Mouse (Mus musculus): Measurements from ENCODE around the gene Knl1. TPM values are rescaled to one million over a fixed set of nuclear protein-coding genes. Genes with fewer than 3 reads are reported as not detected.

Knl1 gene
- polyA plus RNA-seq, 1 experiment from 2014 or later = 52.4 TPM

DNA sequence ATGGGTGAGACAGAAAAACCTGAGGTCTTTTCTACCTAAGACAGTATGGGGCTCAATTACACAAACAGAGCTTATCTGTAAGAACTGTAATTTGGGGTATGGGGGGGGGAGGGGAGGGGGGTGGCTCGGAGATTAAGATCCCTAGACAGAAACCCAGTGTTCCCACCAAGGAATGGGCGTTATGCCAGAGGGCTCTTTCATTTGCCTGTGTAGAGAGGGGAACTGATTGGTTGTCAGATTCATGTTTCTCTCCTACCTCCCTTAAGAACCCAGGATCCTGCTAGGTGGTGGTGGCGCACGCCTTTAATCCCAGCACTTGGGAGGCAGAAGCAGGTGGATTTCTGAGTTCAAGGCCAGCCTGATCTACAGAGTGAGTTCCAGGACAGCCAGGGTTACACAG is 27.4 kb upstream of the Knl1 start:
- no peak overlapping the region for H3K9ac ChIP-seq
- peaks cover 3% of the 10 kb centered on the region; the same call in 1 of the 2 replicates for H3K9me3 ChIP-seq (replicated peaks)
- no peak overlapping the region for H3K4me2 ChIP-seq
- H3K27me3 ChIP-seq = no peaks in the 10 kb centered on the region
- WGBS = 63% methylated on average over 4 of the region's 4 CpGs
- H3K36me3 ChIP-seq = peaks cover 47% of the 10 kb centered on the region
- H3K4me3 ChIP-seq (replicated peaks) = no peak overlapping the region
- H3K4me1 ChIP-seq = peaks cover 23% of the 10 kb centered on the region
- H3K27ac ChIP-seq = no peak overlapping the region
- no peak for ATAC-seq (replicated peaks; ENCODE audit: low FRiP score)

DNA sequence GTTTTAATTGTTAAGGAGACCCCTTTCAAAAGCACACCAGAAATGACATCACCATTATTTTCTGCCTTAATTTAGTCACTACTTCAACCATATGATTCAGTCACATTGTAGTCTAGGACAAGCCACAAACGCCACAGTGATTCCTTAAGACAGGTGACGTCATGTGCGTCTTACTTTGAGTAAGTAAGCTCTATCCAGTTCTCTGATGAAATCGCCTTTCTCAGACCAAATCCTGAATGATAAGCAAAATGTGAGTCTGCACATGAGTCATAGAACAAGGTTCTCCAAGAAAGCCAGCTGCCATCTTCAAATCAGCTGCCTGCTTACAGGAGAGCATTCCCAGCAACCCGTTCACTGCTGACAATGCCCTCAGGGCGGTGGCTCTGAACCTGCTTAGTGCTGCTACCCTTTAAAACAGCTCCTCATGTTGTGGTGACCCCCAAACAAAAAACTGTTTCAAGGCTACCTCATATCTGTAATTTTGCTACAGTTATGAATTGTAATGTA is 23.7 kb upstream of the Knl1 start:
- 95% methylated on average over 6 of the region's 6 CpGs for WGBS

DNA sequence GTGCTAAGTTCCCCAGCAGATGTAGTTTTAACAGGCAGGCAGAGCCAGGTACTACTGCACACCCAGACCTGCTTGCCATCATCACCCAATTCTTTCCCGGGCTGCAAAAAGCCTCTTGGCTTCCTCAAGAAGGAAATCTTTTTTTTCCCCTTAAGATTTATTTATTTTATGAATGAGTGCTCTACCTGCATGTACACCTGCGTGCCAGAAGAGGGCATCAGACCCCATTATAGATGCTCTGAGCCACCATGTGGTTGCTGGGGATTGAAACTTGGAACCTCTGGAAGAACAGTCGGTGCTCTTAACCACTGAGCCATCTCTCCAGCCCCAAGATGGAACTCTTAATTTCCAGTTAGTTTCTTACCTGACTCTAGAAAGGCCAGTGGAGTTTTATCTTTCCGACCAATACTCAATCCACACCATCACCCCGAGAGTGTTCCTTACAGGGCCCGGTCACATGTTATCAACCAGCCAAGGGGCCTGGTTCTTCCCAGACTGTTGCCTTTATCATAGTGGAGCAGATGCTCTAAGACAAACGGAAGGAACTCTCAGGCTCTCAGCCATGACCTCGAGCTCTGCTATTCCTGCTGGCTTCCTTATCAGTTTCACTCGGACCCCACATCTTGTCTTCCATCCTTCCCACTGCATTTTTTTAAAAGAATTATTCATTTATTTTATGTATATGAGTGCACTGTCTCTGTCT is 22.2 kb upstream of the Knl1 start:
- no peak overlapping the region for H3K4me2 ChIP-seq
- peak; percentile 64; the same call in 1 of the 2 replicates for ATAC-seq (replicated peaks; ENCODE audit: low FRiP score)
- H3K36me3 ChIP-seq = peaks cover 48% of the 10 kb centered on the region
- H3K4me3 ChIP-seq (replicated peaks) = no peak overlapping the region
- 74% methylated on average over 9 of the region's 9 CpGs for WGBS
- no peaks in the 10 kb centered on the region for H3K9me3 ChIP-seq (replicated peaks)
- H3K9ac ChIP-seq = no peak overlapping the region
- no peaks in the 10 kb centered on the region for H3K27me3 ChIP-seq
- no peak overlapping the region for H3K27ac ChIP-seq
- H3K4me1 ChIP-seq = peaks cover 14% of the 10 kb centered on the region

More for the DNA sequence above, 23.7 kb upstream of the Knl1 start:
- Histone ChIP-seq H3K4me2 (no peak overlapping the region), H3K36me3 (peaks cover 53% of the 10 kb centered on the region), H3K27ac (no peak overlapping the region), H3K9me3 (replicated peaks) (no peaks in the 10 kb centered on the region), H3K4me3 (replicated peaks) (no peak overlapping the region), H3K4me1 (peaks cover 15% of the 10 kb centered on the region), H3K9ac (no peak overlapping the region), H3K27me3 (no peaks in the 10 kb centered on the region)
- ATAC-seq (replicated peaks; ENCODE audit: low FRiP score) = no peak

DNA sequence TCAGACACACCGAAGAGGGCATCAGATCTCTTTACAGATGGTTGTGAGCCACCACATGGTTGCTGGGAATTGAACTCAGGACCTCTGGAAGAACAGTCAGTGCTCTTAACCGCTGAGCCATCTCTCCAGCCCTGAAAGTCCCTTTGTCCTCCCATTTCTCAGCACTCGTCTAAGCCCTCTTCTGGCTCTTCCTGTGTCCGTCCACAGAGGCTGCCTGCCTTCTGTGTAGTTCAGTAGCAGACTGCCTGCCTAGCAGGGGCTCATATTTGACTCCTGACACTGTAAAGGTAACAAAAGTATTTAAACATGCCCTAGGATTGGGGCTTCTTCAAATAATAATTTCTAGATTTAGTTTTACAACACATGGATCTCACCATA is 21.7 kb upstream of the Knl1 start:
- Histone ChIP-seq H3K4me2 (no peak overlapping the region), H3K27me3 (no peaks in the 10 kb centered on the region), H3K9ac (no peak overlapping the region), H3K27ac (no peak overlapping the region), H3K36me3 (peaks cover 46% of the 10 kb centered on the region), H3K9me3 (replicated peaks) (no peaks in the 10 kb centered on the region), H3K4me1 (peaks cover 14% of the 10 kb centered on the region), H3K4me3 (replicated peaks) (no peak overlapping the region)
- WGBS = 90% methylated on average over 4 of the region's 4 CpGs
- no peak for ATAC-seq (replicated peaks; ENCODE audit: low FRiP score)

DNA sequence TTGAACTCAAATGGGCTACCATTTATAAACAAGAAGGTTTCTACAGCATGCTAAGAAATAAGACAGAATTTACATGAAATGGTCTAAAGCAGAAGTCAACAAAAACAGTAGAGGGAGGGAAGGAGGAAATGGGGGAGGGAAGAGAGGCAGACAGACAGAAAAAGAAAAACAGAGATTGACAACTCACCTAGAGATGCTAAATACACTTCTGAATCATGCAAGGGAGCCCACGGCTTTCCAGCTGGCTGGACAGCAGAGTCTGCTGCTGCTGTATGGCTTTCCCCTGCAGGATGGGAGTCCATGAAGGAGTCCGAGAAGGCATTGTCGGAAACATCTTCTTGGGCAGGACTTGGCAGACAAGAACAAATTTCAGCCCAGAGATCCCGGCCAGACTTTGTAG is 20.0 kb upstream of the Knl1 start:
- H3K4me2 ChIP-seq = no peak overlapping the region
- peaks cover 29% of the 10 kb centered on the region for H3K36me3 ChIP-seq
- no peak overlapping the region for H3K4me3 ChIP-seq (replicated peaks)
- ATAC-seq (replicated peaks; ENCODE audit: low FRiP score) = no peak
- H3K9ac ChIP-seq = no peak overlapping the region
- H3K9me3 ChIP-seq (replicated peaks) = no peaks in the 10 kb centered on the region
- WGBS = 94% methylated on average over 4 of the region's 4 CpGs
- H3K4me1 ChIP-seq = peaks cover 14% of the 10 kb centered on the region
- H3K27ac ChIP-seq = no peak overlapping the region
- H3K27me3 ChIP-seq = no peaks in the 10 kb centered on the region; the same call in 1 of the 2 replicates

DNA sequence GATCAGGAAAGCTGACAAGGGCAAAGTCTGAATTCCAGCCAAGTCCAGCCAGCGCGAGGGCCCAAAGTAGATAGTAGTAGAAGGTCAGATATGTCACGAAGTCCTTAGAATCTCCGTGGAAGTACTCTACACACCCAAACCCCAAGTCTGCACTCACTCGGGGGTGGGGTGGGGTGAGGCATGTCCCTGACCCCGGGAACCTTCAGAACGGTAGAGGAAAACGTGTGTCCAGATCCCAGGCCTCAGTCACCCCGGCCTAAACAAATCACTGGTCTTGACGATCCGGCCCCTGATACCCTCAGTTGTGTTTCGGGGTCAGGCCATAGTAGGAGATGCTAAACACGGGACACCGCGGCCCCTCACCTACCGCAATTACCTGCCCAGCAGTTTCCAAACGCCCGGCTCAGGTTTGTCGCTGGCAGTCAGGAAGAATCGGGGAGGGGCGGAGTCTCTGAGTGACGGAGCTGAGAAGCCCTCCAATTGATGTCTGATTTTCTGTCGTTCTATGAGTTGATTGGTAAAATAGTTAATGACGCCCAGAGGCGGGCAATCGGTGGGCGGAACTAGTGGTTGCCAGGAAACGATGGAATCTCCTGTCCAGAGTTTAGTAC is 17.9 kb upstream of the Knl1 start, which contains the start of gene Ccdc32:
TSS of gene Ccdc32 (minus strand) at position 453 of the 611 bp plus-strand sequence.
- Histone ChIP-seq H3K36me3 (peaks cover 17% of the 10 kb centered on the region), H3K9me3 (replicated peaks) (no peaks in the 10 kb centered on the region), H3K4me1 (peaks cover 14% of the 10 kb centered on the region), H3K27ac (no peak within 1 kb of the TSS), H3K9ac (peak within 1 kb of the TSS; percentile 62), H3K27me3 (no peaks in the 10 kb centered on the region; the same call in 1 of the 2 replicates), H3K4me2 (peak within 1 kb of the TSS; percentile 64), H3K4me3 (replicated peaks) (peak within 1 kb of the TSS; percentile 61)
- WGBS = 1% methylated on average over 28 of the region's 28 CpGs
- peak; percentile 95 for ATAC-seq (replicated peaks; ENCODE audit: low FRiP score)

DNA sequence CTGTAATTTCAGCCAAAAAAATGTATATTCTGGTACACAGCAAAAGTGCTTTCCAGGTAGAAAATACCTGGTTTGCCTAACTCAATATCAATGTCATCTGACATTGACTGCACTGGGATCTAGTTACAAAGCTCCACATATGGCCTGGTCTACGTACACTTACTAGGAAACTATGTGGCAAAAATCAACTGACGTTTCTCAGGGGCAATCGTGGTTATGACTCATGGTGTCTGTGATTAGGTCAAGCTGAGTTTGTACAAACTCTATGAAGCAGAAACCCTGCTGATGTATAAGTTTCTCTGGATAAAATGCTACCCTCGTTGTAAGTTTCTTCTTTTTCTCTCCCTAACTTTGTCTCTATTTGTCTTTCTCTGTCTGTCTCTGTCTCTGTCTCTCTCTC is 14.7 kb upstream of the Knl1 start:
- no peak overlapping the region for H3K27ac ChIP-seq
- no peak overlapping the region for H3K9ac ChIP-seq
- no peak for ATAC-seq (replicated peaks; ENCODE audit: low FRiP score)
- H3K9me3 ChIP-seq (replicated peaks) = no peaks in the 10 kb centered on the region
- WGBS = 65% methylated on average over 4 of the region's 4 CpGs
- peaks cover 6% of the 10 kb centered on the region for H3K36me3 ChIP-seq
- H3K27me3 ChIP-seq = no peaks in the 10 kb centered on the region; the same call in 1 of the 2 replicates
- peaks cover 26% of the 10 kb centered on the region for H3K4me1 ChIP-seq
- no peak overlapping the region for H3K4me2 ChIP-seq
- no peak overlapping the region for H3K4me3 ChIP-seq (replicated peaks)

DNA sequence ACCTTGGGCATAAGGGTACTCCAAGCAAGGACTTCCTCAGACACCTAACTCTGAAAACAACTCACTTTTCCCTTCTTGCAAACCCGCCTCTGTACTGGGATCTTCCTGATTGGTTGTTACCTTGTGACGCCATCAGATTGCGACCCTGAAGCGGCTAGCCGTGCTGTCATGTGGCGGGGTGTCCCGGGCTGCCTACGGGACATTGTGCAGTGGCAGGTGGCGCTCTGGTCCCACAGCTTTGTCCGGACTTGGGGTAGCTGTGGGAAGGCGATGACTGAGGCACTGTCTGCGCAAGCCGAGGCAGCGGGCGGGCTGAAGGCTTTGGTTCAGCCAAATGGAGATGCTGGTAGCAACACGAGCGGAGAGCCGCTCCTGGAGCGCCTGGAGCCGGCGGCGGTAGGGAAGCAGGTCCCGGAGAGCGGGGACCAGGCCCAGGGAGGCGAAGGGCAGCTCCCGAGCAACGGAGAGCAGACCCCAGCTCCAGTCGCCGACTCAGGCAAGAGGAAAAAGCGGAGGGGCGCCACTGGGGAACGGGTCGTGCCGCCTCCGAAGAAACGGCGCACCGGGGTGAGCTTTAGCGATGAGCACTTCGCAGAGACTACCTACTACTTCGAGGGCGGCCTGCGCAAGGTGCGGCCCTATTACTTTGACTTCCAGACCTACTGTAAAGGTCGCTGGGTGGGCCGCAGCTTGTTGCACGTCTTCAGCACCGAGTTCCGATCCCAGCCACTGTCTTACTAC is 12.1 kb upstream of the Knl1 start, which contains the start of gene Rpusd2:
TSS of gene Rpusd2 (plus strand) at position 135 of the 741 bp plus-strand sequence.
- Histone ChIP-seq H3K4me1 (peaks cover 12% of the 10 kb centered on the region), H3K27me3 (no peaks in the 10 kb centered on the region; the same call in 1 of the 2 replicates), H3K9ac (peak within 1 kb of the TSS; percentile 86), H3K4me3 (replicated peaks) (peak within 1 kb of the TSS; percentile 98), H3K27ac (peak within 1 kb of the TSS; percentile 92), H3K4me2 (peak within 1 kb of the TSS; percentile 79), H3K9me3 (replicated peaks) (no peaks in the 10 kb centered on the region), H3K36me3 (peaks cover 29% of the 10 kb centered on the region)
- peak; percentile 98 for ATAC-seq (replicated peaks; ENCODE audit: low FRiP score)
- WGBS = under 1% methylated on average over 49 of the region's 49 CpGs

DNA sequence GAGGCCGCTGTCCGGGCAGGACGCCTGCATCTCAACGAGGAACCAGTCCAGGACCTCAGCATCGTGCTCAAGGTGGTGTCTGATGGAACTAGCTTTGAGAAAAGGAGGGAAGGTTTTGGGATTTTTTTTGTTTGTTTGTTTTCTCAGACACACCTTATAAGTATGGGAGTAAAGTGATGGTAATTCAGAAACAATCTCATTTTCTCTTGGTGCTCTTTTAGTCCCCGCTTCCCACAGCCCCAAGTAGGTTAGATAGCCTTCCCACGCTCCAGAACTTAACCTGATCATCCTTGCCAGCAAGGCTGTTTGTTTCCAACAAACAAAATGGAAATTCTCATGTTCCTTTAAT is 11.5 kb upstream of the Knl1 start:
- Histone ChIP-seq H3K4me2 (peak overlapping the region; percentile 79), H3K27me3 (no peaks in the 10 kb centered on the region; the same call in 1 of the 2 replicates), H3K4me3 (replicated peaks) (peak overlapping the region; percentile 98), H3K9me3 (replicated peaks) (no peaks in the 10 kb centered on the region), H3K9ac (peak overlapping the region; percentile 86), H3K4me1 (peaks cover 12% of the 10 kb centered on the region), H3K27ac (peak overlapping the region; percentile 92), H3K36me3 (peaks cover 29% of the 10 kb centered on the region)
- 9% methylated on average over 7 of the region's 7 CpGs for WGBS
- ATAC-seq (replicated peaks; ENCODE audit: low FRiP score) = no peak

DNA sequence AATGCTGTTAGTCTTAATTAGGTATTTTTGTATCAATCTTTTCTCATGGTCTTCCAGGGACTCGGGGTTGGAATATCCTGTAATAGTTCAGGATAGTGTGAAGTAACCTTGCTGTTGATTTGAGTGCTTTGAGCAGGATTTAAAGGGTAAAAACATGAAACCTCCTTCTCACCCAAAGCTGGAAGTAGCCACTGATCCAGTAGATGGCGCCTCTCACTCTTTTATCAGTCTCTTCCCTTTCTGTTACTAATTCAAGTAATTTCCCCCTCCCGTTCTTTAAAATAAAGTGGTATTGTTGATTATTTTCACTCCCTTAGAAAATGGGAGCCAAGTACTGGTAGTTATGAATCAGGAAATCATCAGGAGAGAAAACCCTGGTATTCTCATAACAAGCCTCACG is 6.0 kb upstream of the Knl1 start:
- ATAC-seq (replicated peaks; ENCODE audit: low FRiP score) = no peak
- H3K9me3 ChIP-seq (replicated peaks) = no peaks in the 10 kb centered on the region
- no peak overlapping the region for H3K9ac ChIP-seq
- no peak overlapping the region for H3K4me3 ChIP-seq (replicated peaks)
- peaks cover under 1% of the 10 kb centered on the region for H3K4me1 ChIP-seq
- H3K36me3 ChIP-seq = peaks cover 38% of the 10 kb centered on the region
- no peak overlapping the region for H3K4me2 ChIP-seq
- WGBS = 42% methylated on average over 4 of the region's 4 CpGs
- no peaks in the 10 kb centered on the region for H3K27me3 ChIP-seq
- no peak overlapping the region for H3K27ac ChIP-seq

DNA sequence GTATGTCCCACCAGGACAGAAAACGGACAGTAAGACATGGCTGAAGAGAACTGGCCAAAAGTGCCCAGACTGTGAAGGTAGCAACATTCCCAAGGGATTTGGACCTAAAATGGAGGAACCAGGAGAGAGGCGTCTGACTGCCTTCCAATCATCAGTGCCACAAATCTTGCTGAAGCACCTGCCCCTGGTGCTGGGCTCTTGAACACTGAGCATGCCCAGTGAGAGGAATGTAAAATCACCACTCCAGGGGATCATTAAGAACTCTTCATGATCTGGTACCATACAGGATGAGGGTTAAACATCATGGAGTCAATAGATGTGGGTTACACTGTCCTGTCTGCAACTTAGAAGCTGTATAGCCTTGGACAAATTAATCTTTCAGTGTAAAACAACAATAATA is 1.8 kb upstream of the Knl1 start:
- Histone ChIP-seq H3K36me3 (peaks cover 8% of the 10 kb centered on the region), H3K9ac (no peak overlapping the region), H3K4me3 (replicated peaks) (no peak overlapping the region), H3K27me3 (no peaks in the 10 kb centered on the region), H3K4me2 (no peak overlapping the region), H3K27ac (no peak overlapping the region), H3K4me1 (peaks cover 12% of the 10 kb centered on the region), H3K9me3 (replicated peaks) (no peaks in the 10 kb centered on the region)
- ATAC-seq (replicated peaks; ENCODE audit: low FRiP score) = no peak
- WGBS = 64% methylated on average over 2 of the region's 2 CpGs

DNA sequence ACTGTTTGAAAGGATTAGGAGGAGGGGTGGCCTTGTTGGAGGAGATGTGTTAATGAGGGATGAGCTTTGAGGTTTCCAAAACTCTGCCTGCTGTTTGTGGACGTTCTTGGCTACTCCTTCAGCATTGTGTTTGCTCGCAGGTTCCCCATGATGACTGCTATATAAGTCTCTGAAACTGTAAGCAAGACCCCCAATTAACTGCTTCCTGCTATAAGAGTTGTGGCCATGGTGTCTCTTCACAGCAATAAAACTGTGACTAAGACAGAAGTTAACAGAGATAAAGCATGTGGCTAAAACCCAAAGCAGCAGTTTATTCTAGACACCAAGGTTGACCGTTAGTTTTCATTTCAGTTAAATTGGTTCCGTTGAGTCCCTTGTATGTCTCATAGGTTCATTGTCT is 930 bp downstream of the Knl1 start:
- no peaks in the 10 kb centered on the region for H3K27me3 ChIP-seq
- peaks cover 17% of the 10 kb centered on the region for H3K4me1 ChIP-seq
- peak overlapping the region; percentile 71 for H3K9ac ChIP-seq
- H3K27ac ChIP-seq = peak overlapping the region; percentile 96
- no peaks in the 10 kb centered on the region for H3K36me3 ChIP-seq
- ATAC-seq (replicated peaks; ENCODE audit: low FRiP score) = no peak
- H3K4me3 ChIP-seq (replicated peaks) = peak overlapping the region; percentile 94
- H3K4me2 ChIP-seq = peak overlapping the region; percentile 59
- no peaks in the 10 kb centered on the region for H3K9me3 ChIP-seq (replicated peaks)
- WGBS = 11% methylated on average over 4 of the region's 4 CpGs
